Mouse (Mus musculus): ENCODE measurements around the gene Ptgis. TPM values are rescaled to one million over a fixed set of nuclear protein-coding genes. Genes with fewer than 3 reads are reported as not detected.
A peak's percentile ranks its signal among the peaks of the same experiment; 100 is the strongest.

Gene Ptgis
- polyA plus RNA-seq, 1 experiment: 9.1 TPM

DNA sequence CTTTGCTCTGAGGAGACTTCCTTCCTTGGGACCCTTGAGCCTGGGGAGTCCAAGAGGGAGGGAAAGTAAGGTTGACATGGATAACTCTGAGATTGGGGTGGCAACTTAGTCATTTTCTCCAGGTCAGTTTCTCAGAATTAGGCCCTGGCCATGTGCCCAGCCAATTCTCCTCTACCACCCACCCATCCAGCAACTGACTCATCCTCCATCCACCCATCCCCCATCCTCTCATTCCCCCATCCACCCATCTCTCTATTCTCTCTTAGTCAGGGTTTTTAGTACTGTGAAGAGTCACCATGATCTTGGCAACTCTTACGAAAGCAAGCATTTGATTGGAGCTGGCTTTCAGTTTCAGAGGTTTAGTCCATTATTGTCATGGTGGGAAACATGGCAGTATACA lies 28.3 kb upstream of the Ptgis start:
- TF ChIP-seq CTCF (IDR thresholded peaks at IDR 0.05; ENCODE audit: control insufficient read depth, insufficient read depth, insufficient replicate concordance, low read depth, low read length): no peak

DNA sequence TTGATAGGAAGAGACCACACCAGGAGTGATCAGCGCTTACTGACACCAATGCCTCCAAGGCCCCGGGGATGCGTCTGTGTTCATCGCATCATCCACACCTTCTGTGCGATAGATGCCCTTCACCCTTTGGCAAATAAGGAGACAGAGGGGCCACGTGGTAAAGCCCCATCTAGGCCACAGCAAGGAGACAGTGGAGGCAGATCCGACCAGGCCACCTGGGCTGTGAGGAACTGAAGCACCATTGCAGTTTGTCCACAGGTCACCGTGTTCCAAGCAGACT lies 27.9 kb upstream of the Ptgis start:
- Histone ChIP-seq H3K27me3 (ENCODE audit: control insufficient read depth, insufficient read depth, low read length) (no peaks in the 10 kb centered on the region), H3K4me1 (ENCODE audit: control insufficient read depth, insufficient read depth, low read length) (peaks cover 6% of the 10 kb centered on the region; the same call in 1 of the 2 replicates), H3K27ac (ENCODE audit: control insufficient read depth, insufficient read depth, low read depth, low read length) (no peak overlapping the region), H3K4me3 (ENCODE audit: control insufficient read depth, low read depth, low read length) (no peak overlapping the region), H3K36me3 (ENCODE audit: control insufficient read depth, insufficient read depth, low read length) (no peaks in the 10 kb centered on the region)
- no peak for TF ChIP-seq POLR2A (IDR thresholded peaks at IDR 0.05; ENCODE audit: control insufficient read depth, low read depth, low read length)
- TF ChIP-seq CTCF (IDR thresholded peaks at IDR 0.05; ENCODE audit: control insufficient read depth, insufficient read depth, insufficient replicate concordance, low read depth, low read length): no peak

More for the DNA sequence above, 28.3 kb upstream of the Ptgis start:
- no peak overlapping the region for H3K27ac ChIP-seq (ENCODE audit: control insufficient read depth, insufficient read depth, low read depth, low read length)
- peaks cover 6% of the 10 kb centered on the region; the same call in 1 of the 2 replicates for H3K4me1 ChIP-seq (ENCODE audit: control insufficient read depth, insufficient read depth, low read length)
- no peaks in the 10 kb centered on the region for H3K36me3 ChIP-seq (ENCODE audit: control insufficient read depth, insufficient read depth, low read length)
- no peaks in the 10 kb centered on the region for H3K27me3 ChIP-seq (ENCODE audit: control insufficient read depth, insufficient read depth, low read length)
- H3K4me3 ChIP-seq (ENCODE audit: control insufficient read depth, low read depth, low read length): no peak overlapping the region

DNA sequence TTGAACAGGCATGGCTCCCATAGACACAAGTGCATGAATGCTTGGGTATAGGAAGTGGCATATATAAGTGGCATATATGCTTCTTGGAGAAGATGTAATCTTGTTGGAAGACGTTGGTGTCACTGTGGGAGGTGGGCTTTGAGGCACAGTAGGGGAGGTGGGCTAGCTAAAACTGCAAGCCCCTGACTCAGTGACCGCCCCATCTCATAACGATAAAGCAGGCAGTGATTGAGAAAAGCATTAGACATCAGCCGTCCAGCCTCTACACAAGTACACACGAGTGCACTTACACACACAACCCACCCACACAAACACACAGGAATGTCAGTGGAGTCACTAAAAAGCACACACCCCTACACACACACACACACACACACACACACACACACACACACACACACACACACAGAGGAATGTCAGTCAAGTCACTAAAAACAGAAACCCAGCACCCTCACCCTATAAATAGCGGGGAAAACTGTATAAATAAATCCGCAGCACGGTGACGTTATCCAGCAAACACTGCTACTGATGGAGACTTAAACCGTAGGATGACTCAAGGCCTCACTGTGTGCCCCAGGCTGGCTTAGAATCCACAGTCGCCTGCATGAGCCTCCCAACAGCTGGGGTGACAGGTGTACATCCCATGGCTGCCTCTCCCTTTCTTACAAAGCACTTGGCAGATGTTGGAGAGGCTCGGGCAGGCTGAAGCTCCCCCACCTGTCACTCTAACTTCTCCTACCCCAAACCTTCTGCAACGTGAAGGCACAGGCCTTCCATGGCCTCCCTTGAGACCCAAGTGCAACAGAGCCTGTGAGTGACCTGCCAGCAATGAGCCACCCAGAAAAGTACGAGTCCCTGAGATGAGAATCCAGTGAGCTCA lies 27.4 kb upstream of the Ptgis start:
- Histone ChIP-seq H3K36me3 (ENCODE audit: control insufficient read depth, insufficient read depth, low read length) (no peaks in the 10 kb centered on the region), H3K27ac (ENCODE audit: control insufficient read depth, insufficient read depth, low read depth, low read length) (no peak overlapping the region), H3K4me1 (ENCODE audit: control insufficient read depth, insufficient read depth, low read length) (peaks cover 6% of the 10 kb centered on the region; the same call in 1 of the 2 replicates), H3K4me3 (ENCODE audit: control insufficient read depth, low read depth, low read length) (no peak overlapping the region), H3K27me3 (ENCODE audit: control insufficient read depth, insufficient read depth, low read length) (no peaks in the 10 kb centered on the region)
- no peak for TF ChIP-seq POLR2A (IDR thresholded peaks at IDR 0.05; ENCODE audit: control insufficient read depth, low read depth, low read length)
- TF ChIP-seq CTCF (IDR thresholded peaks at IDR 0.05; ENCODE audit: control insufficient read depth, insufficient read depth, insufficient replicate concordance, low read depth, low read length): no peak

DNA sequence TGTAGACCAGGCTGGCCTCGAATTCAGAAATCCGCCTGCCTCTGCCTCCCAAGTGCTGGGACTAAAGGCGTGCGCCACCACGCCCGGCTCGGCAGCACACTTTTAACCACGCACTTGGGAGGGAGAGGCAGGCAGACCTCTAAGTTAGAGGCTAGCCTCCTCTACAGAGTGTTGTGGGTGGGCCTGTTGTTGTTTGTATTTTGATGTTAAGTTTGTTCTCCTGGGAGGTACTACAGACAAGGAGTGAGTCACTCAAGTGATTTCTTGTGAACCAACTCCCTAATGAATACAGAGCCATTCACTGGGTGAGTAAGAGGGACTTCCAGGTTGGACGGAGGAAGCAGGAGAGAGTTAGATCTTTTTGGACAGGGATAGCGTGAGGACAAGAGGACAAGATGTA lies 25.8 kb upstream of the Ptgis start:
- no peaks in the 10 kb centered on the region for H3K36me3 ChIP-seq (ENCODE audit: control insufficient read depth, insufficient read depth, low read length)
- no peak for TF ChIP-seq POLR2A (IDR thresholded peaks at IDR 0.05; ENCODE audit: control insufficient read depth, low read depth, low read length)
- no peak for TF ChIP-seq CTCF (IDR thresholded peaks at IDR 0.05; ENCODE audit: control insufficient read depth, insufficient read depth, insufficient replicate concordance, low read depth, low read length)
- H3K27me3 ChIP-seq (ENCODE audit: control insufficient read depth, insufficient read depth, low read length): no peaks in the 10 kb centered on the region
- no peak overlapping the region for H3K27ac ChIP-seq (ENCODE audit: control insufficient read depth, insufficient read depth, low read depth, low read length)
- no peaks in the 10 kb centered on the region; the same call in 1 of the 2 replicates for H3K4me1 ChIP-seq (ENCODE audit: control insufficient read depth, insufficient read depth, low read length)
- H3K4me3 ChIP-seq (ENCODE audit: control insufficient read depth, low read depth, low read length): no peak overlapping the region

DNA sequence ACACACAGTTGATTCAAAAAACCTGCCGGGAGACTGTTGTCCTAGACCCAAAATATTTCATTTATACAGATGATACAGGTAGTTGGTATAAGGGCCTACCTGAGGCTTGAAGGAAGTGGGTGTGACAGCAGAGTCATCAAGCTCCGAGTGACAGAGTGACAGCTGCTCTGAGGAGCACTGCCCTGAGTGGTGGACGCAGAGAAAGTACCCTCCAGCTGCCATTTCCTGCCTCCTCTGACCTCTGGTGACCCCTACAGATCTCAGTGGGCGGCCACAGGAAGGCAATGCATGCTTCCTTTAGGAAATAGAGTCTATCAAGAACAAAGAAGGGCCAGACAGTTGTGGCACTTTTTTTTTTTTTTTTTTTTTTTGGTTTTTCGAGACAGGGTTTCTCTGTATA lies 25.4 kb upstream of the Ptgis start:
- TF ChIP-seq POLR2A (IDR thresholded peaks at IDR 0.05; ENCODE audit: control insufficient read depth, low read depth, low read length) (no peak), CTCF (IDR thresholded peaks at IDR 0.05; ENCODE audit: control insufficient read depth, insufficient read depth, insufficient replicate concordance, low read depth, low read length) (no peak)
- no peaks in the 10 kb centered on the region for H3K27me3 ChIP-seq (ENCODE audit: control insufficient read depth, insufficient read depth, low read length)
- H3K4me3 ChIP-seq (ENCODE audit: control insufficient read depth, low read depth, low read length): no peak overlapping the region
- no peak overlapping the region for H3K27ac ChIP-seq (ENCODE audit: control insufficient read depth, insufficient read depth, low read depth, low read length)
- no peaks in the 10 kb centered on the region for H3K36me3 ChIP-seq (ENCODE audit: control insufficient read depth, insufficient read depth, low read length)
- no peaks in the 10 kb centered on the region; the same call in 1 of the 2 replicates for H3K4me1 ChIP-seq (ENCODE audit: control insufficient read depth, insufficient read depth, low read length)

DNA sequence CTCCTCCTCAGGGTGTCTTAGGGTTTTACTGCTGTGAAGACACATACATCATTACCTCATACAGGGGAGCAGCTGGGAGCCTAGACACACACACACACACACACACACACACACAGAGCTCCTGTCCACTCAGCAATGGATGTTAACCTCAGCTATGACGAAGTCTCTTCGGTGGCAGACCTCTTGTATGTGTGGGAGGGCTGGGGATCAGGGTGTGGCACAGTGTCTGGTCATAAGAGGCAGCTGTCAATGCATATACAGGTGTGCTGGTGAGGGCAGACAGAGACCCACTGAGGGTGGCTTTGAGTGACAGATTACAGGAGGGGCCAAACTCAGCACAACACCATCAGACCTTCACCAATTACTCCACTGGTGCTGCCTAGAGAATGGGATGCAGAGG lies 24.6 kb upstream of the Ptgis start:
- Histone ChIP-seq H3K4me1 (ENCODE audit: control insufficient read depth, insufficient read depth, low read length) (no peaks in the 10 kb centered on the region; the same call in 1 of the 2 replicates), H3K27me3 (ENCODE audit: control insufficient read depth, insufficient read depth, low read length) (no peaks in the 10 kb centered on the region), H3K36me3 (ENCODE audit: control insufficient read depth, insufficient read depth, low read length) (no peaks in the 10 kb centered on the region), H3K27ac (ENCODE audit: control insufficient read depth, insufficient read depth, low read depth, low read length) (peak overlapping the region; percentile 38; the same call in 1 of the 2 replicates), H3K4me3 (ENCODE audit: control insufficient read depth, low read depth, low read length) (no peak overlapping the region)
- TF ChIP-seq POLR2A (IDR thresholded peaks at IDR 0.05; ENCODE audit: control insufficient read depth, low read depth, low read length) (no peak), CTCF (IDR thresholded peaks at IDR 0.05; ENCODE audit: control insufficient read depth, insufficient read depth, insufficient replicate concordance, low read depth, low read length) (no peak)

DNA sequence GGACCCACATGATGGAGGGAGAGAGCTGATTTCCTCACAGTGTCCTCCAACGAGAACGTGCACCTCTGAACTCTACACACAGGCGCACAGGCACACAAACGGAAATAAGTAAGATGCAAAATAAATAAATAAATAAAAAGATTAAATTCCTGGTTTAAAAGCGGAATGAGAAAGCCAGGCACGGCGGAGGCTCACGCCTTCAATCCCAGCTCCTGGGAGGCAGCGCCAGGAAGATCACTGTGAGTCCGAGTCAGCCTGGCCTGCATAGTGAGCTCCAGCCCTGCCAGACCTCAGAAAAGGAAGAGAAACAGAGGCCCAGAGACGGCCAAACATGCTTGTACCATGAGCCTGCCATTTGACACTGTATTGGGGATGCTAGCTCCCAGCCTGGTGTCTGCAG lies 23.5 kb upstream of the Ptgis start:
- no peak overlapping the region for H3K27ac ChIP-seq (ENCODE audit: control insufficient read depth, insufficient read depth, low read depth, low read length)
- no peak for TF ChIP-seq POLR2A (IDR thresholded peaks at IDR 0.05; ENCODE audit: control insufficient read depth, low read depth, low read length)
- no peak for TF ChIP-seq CTCF (IDR thresholded peaks at IDR 0.05; ENCODE audit: control insufficient read depth, insufficient read depth, insufficient replicate concordance, low read depth, low read length)
- H3K27me3 ChIP-seq (ENCODE audit: control insufficient read depth, insufficient read depth, low read length): no peaks in the 10 kb centered on the region
- no peaks in the 10 kb centered on the region; the same call in 1 of the 2 replicates for H3K4me1 ChIP-seq (ENCODE audit: control insufficient read depth, insufficient read depth, low read length)
- no peaks in the 10 kb centered on the region for H3K36me3 ChIP-seq (ENCODE audit: control insufficient read depth, insufficient read depth, low read length)
- H3K4me3 ChIP-seq (ENCODE audit: control insufficient read depth, low read depth, low read length): no peak overlapping the region

Measured in testis, adult 2 months (tissue).